Comparison of ENCODE assay signal across 19 mouse cellular contexts in the genomic region with DNA sequence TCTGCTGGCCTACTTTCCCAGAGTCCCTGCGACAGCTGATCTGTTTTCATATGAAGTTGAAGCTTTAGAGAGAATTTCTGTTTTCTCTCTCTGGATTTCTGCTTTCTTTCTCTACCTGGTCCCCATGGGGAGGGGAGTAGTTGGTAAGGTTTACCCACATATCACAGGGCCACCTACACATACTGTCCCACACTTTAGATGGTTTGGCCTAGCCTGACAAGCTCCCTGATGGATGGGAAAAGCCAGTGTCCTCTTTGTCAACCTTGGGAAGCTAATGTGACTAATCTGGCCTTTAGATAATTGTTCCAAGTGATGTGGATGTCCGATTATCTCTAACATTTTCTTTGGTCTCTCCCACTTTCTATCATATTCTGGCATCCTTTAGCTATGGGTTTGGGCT. TPM values are rescaled to one million over a fixed set of nuclear protein-coding genes. Genes with fewer than 3 reads are reported as not detected.
A peak's percentile ranks its signal among the peaks of the same experiment; 100 is the strongest.
DNase-seq lines count a peak whose midpoint lies in the region; ATAC-seq lines count a peak whose summit lies in the region.
"Had no signal": no experiment of that assay in that cellular context is flagged by ENCODE, and none has a peak within 500 bp of the region (broad histone marks: within the 10 kb centered on the region; RNA-seq: fewer than 3 reads in every experiment).

No protein-coding gene starts in this region.

- ATAC-seq in forebrain, embryonic 14.5 days: no peak
- ATAC-seq in forebrain, embryonic 11.5 days (replicated peaks; ENCODE audit: low FRiP score): no peak
- ATAC-seq in neural tube, embryonic 13.5 days (ENCODE audit: low read depth): no peak
- no peak for ATAC-seq in midbrain, embryonic 14.5 days (ENCODE audit: low FRiP score, low TSS enrichment)

- 92% methylated on average over 2 of the region's 2 CpGs for WGBS in forebrain, embryonic 14.5 days
- WGBS in forebrain, embryonic 11.5 days: 92% methylated on average over 2 of the region's 2 CpGs
- WGBS in neural tube, embryonic 13.5 days: 84% methylated on average over 2 of the region's 2 CpGs
- WGBS in midbrain, embryonic 14.5 days: 89% methylated on average over 2 of the region's 2 CpGs

- no peaks in the 10 kb centered on the region for H3K9me3 ChIP-seq in forebrain, embryonic 14.5 days (replicated peaks; ENCODE audit: control insufficient read depth, low read length)
- no peaks in the 10 kb centered on the region for H3K9me3 ChIP-seq in forebrain, embryonic 11.5 days (ENCODE audit: control insufficient read depth, low read length)
- H3K9me3 ChIP-seq in neural tube, embryonic 13.5 days: no peaks in the 10 kb centered on the region
- H3K9me3 ChIP-seq in midbrain, embryonic 14.5 days (ENCODE audit: control insufficient read depth, low read length): no peaks in the 10 kb centered on the region
- H3K9me3 ChIP-seq: heart, embryonic 15.5 days; stomach, embryonic 15.5 days had no signal

- 0 out of 2 replicates have a peak overlapping the region, but pooled peaks have one; percentile 16 for H3K27ac ChIP-seq in forebrain, embryonic 14.5 days (ENCODE audit: low read depth, low read length)
- no peak overlapping the region for H3K27ac ChIP-seq in forebrain, embryonic 11.5 days (ENCODE audit: low read depth, low read length)
- H3K27ac ChIP-seq in neural tube, embryonic 13.5 days (replicated peaks): peak overlapping the region; percentile 83
- H3K27ac ChIP-seq in midbrain, embryonic 14.5 days (replicated peaks; ENCODE audit: low read depth, low read length): peak overlapping the region; percentile 73
- H3K27ac ChIP-seq: heart, adult 2 months; heart, embryonic 15.5 days; stomach, embryonic 15.5 days had no signal

- no peak for DNase-seq in forebrain, embryonic 14.5 days (ENCODE audit: low spot score)
- DNase-seq in forebrain, embryonic 11.5 days (ENCODE audit: low spot score): no peak
- no peak for DNase-seq in neural tube, embryonic 10.5 days (ENCODE audit: extremely low spot score, low spot score)
- no peak for DNase-seq in midbrain, embryonic 14.5 days
- no peak for DNase-seq in kidney, postnatal 4 days
- DNase-seq in cerebellum, postnatal 36 days: no peak
- DNase-seq: cerebellum, adult 11 months; gastrocnemius, postnatal 10 days; heart, adult 2 months; kidney, adult 18-20 months; kidney, postnatal 25 days; lung, adult 18-20 months; right cerebral cortex, postnatal 14 days; thymus, adult 2 months had no signal

- H3K36me3 ChIP-seq in forebrain, embryonic 14.5 days (ENCODE audit: control insufficient read depth, insufficient read depth, low read length): no peaks in the 10 kb centered on the region
- H3K36me3 ChIP-seq in forebrain, embryonic 11.5 days (ENCODE audit: control insufficient read depth, insufficient read depth, low read length): no peaks in the 10 kb centered on the region
- H3K36me3 ChIP-seq in neural tube, embryonic 13.5 days: no peaks in the 10 kb centered on the region
- 0 out of 2 replicates have a peak, but pooled peaks cover 5% of the 10 kb centered on the region for H3K36me3 ChIP-seq in midbrain, embryonic 14.5 days (ENCODE audit: control insufficient read depth, insufficient read depth, low read length)
- H3K36me3 ChIP-seq: heart, embryonic 15.5 days; stomach, embryonic 15.5 days had no signal

- H3K27me3 ChIP-seq in forebrain, embryonic 14.5 days (replicated peaks; ENCODE audit: control insufficient read depth, insufficient read depth, low read length): no peaks in the 10 kb centered on the region
- H3K27me3 ChIP-seq in forebrain, embryonic 11.5 days (ENCODE audit: control insufficient read depth, insufficient read depth, low read length): no peaks in the 10 kb centered on the region
- H3K27me3 ChIP-seq in neural tube, embryonic 13.5 days: no peaks in the 10 kb centered on the region
- no peaks in the 10 kb centered on the region for H3K27me3 ChIP-seq in midbrain, embryonic 14.5 days (ENCODE audit: control insufficient read depth, insufficient read depth, low read length)
- H3K27me3 ChIP-seq: stomach, embryonic 15.5 days had no signal

- no peak overlapping the region for H3K9ac ChIP-seq in forebrain, embryonic 14.5 days (ENCODE audit: low read length)
- H3K9ac ChIP-seq in forebrain, embryonic 11.5 days (ENCODE audit: low read length): no peak overlapping the region
- H3K9ac ChIP-seq in neural tube, embryonic 13.5 days: no peak overlapping the region
- H3K9ac ChIP-seq in midbrain, embryonic 14.5 days (replicated peaks; ENCODE audit: low read length): 0 out of 2 replicates have a peak overlapping the region, but pooled peaks have one; percentile 23
- H3K9ac ChIP-seq: heart, embryonic 15.5 days; stomach, embryonic 15.5 days had no signal

- H3K4me2 ChIP-seq in forebrain, embryonic 14.5 days (ENCODE audit: low read length): no peak overlapping the region
- no peak overlapping the region for H3K4me2 ChIP-seq in forebrain, embryonic 11.5 days (ENCODE audit: low read depth, low read length, severe bottlenecking)
- no peak overlapping the region for H3K4me2 ChIP-seq in neural tube, embryonic 13.5 days
- H3K4me2 ChIP-seq in midbrain, embryonic 14.5 days (ENCODE audit: low read length): no peak overlapping the region
- H3K4me2 ChIP-seq: heart, embryonic 15.5 days; stomach, embryonic 15.5 days had no signal

- no peak overlapping the region for H3K4me3 ChIP-seq in forebrain, embryonic 14.5 days (ENCODE audit: low read depth, low read length)
- H3K4me3 ChIP-seq in forebrain, embryonic 11.5 days (ENCODE audit: low read depth, low read length): no peak overlapping the region
- no peak overlapping the region for H3K4me3 ChIP-seq in neural tube, embryonic 13.5 days
- H3K4me3 ChIP-seq in midbrain, embryonic 14.5 days (replicated peaks; ENCODE audit: low read depth, low read length): no peak overlapping the region
- H3K4me3 ChIP-seq: heart, adult 2 months; heart, embryonic 15.5 days; stomach, embryonic 15.5 days had no signal

- H3K4me1 ChIP-seq in forebrain, embryonic 14.5 days (ENCODE audit: control insufficient read depth, insufficient read depth, low read length): peaks cover 4% of the 10 kb centered on the region
- H3K4me1 ChIP-seq in forebrain, embryonic 11.5 days (replicated peaks; ENCODE audit: control insufficient read depth, insufficient read depth, low read length): no peaks in the 10 kb centered on the region; the same call in 1 of the 2 replicates
- peaks cover 30% of the 10 kb centered on the region for H3K4me1 ChIP-seq in neural tube, embryonic 13.5 days (replicated peaks)
- H3K4me1 ChIP-seq in midbrain, embryonic 14.5 days (ENCODE audit: control insufficient read depth, insufficient read depth, low read length): peaks cover 16% of the 10 kb centered on the region
- H3K4me1 ChIP-seq: stomach, embryonic 15.5 days had no signal

RNA-seq across cellular contexts. Expression of gene Phactr3, which starts 34.8 kb away (rescaled TPM):
- polyA plus RNA-seq in forebrain, embryonic 14.5 days (2014; fragmentation: Nextera tagmentation; extraction: Ambion mirVana): 56.4 and 66.7 TPM in 2 replicates
- polyA plus RNA-seq in forebrain, embryonic 11.5 days (2014; fragmentation: Nextera tagmentation; extraction: Ambion mirVana): 11.3 and 13.5 TPM in 2 replicates
- polyA plus RNA-seq in neural tube, embryonic 13.5 days (2015; fragmentation: Nextera tagmentation; extraction: Ambion mirVana): 40.4 and 41.2 TPM in 2 replicates
- polyA plus RNA-seq in midbrain, embryonic 14.5 days (2014; fragmentation: Nextera tagmentation; extraction: Ambion mirVana): 62.5 and 79.2 TPM in 2 replicates
- polyA plus RNA-seq: C2C12; liver, adult 2 months had no signal
